Mouse (Mus musculus) T-cell, adult 2 months (primary cell): ENCODE measurements around the gene Tcl1b1.
"Not testable (repeated sequence)": the region's sequence is repeated elsewhere in the genome, so short reads cannot be mapped to it uniquely, and the experiment has no call there.

Source experiments
- DNase-seq: peaks from one replicate; pipeline ENCODE4 v3.0.0; 2022; ENCODE audit warnings: low spot score

The Tcl1b1 gene

DNA sequence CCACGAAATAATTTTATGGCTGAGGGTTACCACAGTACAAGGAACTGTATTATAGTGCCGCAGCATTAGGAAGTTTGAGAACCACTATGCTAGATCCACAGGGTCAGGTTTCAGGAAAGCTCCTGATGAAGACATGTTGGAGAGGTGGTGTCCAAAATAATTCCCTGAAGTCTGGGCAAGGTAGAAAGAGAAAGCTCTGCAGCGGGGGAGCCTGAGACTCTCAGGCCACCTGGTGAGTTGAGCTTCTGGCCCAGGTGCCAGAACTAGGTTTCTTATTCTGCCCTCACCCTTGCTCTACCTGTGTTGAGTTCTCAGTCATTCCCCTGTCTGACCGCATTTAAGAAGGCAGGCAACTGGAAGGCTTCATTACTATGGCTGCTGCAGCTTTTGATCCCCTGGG lies at the start of gene Tcl1b1:
Gene Tcl1b1, plus strand, starts transcription at position 301 of the 400 bp plus-strand sequence.
- DNase-seq = no peak

DNA sequence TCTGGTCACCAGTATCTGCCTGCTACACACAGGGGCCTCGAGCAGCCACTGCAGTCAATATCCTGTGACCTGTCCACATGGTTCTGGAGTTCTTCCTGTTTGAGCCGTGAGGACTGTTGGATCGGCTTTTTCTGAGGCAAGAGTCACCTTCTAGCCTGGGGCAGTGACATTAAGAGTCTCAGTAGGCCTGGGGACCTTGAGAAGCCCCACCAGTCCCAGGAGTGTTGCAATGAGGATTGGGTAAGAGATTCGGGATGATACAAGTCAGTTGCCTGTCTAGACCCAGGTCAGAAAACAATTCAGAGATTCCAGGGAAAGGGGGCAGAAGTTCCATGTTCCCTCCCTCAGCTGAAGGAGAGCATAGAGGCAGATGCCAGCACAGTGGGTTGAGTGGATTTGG lies 49.7 kb upstream of the Tcl1b1 start:
- no peak for DNase-seq

DNA sequence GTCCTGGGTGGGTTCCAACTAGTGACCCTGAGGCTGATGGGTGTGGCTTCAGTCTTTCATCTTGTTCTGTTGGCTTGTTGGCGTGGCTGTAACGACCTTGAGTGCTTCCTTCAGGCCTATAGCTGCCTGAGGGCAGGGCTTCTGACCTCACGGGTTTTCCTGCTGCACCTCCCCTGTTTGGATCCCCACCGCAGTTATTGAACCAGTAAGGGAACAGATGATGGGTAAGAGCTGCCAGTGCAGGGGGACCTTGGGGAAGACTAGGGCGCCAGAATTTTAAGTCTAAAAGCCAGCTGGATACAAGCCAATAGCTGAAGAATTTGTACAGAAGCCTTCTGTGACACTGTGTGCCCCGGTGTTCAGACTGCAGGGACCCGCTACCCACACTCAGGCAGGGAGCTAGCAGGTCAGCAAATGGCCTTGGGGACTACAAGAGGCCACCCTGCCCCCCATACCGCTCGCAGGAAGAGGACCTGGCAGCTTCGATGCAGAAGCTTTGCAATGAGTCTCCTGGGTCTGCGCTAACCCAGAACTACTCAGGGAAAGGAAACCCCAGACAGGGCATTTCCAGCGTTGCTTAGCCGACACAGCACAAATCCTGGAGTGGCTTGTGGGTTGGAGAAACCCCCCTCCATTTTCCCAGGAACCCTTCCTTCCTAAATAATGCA lies 47.0 kb upstream of the Tcl1b1 start:
- DNase-seq = no peak

DNA sequence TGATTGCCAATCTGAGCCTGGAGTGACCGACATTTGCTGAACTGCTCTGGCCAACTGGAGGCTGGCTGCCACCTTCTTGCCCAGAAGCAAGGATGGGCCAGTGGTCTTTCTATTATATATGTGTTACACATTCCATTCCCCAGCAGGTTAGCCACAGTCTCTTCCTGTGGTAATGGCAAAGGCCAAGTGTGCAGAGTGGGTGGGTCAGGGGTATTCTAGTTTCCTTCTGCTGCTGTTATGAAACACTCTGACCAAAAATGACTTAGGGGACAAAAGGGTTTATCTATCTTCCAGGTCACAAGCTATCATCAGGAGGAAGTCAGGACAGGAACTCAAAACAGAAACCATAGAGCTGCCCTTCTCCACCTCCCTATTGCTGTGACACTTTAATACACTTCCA lies 42.8 kb upstream of the Tcl1b1 start:
- DNase-seq = no peak

DNA sequence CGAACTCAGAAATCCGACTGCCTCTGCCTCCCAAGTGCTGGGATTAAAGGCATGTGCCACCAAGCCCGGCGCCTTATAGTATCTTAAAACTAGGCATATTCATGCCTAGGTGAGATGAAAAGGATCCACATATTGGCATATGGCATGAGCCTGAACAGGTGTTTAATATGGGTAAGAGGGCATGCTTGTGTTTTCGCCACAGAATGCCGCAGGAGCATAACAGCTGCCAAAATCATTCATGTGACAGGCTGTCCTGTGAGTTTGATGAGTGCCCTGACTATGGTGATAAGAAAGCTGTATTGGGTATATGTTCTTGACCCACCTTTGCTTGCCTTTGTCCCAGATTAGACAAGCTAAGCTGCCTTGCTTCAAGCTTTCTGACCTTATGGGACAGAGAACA lies 34.1 kb upstream of the Tcl1b1 start:
- DNase-seq = no peak

DNA sequence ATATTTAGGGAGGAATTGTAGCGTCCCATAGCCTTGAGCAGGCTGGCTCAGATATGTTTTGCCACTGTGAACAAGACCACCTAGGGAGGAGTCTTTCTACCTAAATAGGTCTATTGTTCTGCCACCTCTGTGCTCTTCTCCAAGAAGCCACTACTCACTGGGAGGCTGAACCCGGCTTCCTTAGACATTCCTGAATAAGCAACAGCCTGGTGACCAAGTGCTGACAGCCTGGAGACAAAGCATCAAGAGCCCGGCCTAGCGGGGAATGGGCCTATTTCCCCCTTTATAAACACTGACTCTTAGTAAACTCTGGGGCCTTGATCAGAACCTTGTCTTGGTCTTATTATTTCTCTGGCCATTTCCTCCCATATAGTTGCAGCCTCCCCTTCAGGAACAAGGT lies 33.0 kb upstream of the Tcl1b1 start:
- no peak for DNase-seq

DNA sequence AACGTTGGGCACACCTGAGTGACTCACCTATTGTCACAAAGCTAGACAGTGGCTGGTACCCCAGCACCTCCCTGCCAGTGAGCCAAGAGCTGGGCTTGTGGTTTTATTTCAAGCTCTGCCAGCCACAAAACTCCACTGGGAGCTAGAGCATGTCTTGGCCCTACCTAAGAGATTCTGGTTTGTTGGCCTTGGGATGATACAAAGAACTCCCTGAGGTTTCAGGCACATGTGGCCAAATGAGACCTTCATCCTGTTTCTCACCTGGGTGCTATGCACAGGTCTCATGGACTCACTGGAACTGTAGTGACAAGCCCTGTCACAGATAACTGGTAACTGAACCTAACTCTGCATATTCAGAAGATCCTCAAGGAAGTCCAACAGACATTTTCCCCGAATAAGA lies 31.9 kb upstream of the Tcl1b1 start:
- no peak for DNase-seq

DNA sequence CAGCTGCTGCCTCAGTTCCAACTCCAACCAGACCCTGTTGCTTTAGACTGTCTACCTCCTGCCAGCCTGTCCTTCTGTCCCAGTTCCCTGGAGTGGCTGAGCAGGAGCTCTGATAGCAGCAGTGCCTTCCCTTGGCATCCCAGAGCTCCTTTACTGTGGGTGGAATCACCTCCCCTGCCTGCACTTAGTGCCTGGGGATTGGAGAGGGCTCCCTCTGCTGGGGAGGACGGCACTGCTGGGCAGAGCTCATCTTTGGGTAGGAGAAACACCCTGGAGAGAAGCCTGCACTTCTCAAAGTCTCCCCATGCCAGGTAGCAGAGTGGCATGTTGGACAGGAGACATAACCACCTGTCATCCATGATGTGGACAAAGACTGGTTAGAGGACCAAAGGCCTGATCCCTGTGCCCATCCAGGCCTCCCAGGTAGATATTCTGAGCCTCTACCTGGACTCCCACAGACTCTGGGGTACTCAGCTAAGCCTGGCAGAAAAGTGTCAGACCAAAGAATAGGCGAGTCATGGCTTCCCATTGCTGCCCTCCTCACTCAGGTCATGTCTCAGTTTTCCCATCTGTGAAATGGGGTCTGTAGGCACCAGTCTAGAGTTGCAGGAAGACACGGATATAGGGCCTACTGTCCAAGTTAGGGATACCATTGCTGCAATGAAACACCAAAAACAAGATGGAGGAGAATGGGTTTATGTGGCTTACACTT lies 29.8 kb upstream of the Tcl1b1 start:
- not testable (repeated sequence) for DNase-seq

DNA sequence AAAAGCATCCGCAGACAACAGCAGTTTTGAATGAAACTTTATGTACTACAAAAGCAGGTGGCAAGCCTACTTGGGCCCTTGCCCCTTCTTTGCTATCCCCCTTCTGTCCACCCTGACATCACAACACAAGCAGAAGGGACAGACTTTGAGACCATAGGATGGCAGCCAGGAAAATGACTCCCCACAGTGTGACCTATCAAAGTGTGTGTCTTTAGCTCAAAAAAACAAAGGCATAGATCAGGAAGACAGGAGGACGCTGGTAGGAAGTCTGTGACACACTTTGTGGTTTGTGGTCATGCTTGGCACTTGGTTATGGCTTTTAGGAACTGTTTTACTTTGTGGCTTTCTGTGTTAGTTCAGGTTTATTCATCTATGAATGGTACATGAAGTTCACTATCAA lies 25.3 kb upstream of the Tcl1b1 start:
- DNase-seq = not testable (repeated sequence)

DNA sequence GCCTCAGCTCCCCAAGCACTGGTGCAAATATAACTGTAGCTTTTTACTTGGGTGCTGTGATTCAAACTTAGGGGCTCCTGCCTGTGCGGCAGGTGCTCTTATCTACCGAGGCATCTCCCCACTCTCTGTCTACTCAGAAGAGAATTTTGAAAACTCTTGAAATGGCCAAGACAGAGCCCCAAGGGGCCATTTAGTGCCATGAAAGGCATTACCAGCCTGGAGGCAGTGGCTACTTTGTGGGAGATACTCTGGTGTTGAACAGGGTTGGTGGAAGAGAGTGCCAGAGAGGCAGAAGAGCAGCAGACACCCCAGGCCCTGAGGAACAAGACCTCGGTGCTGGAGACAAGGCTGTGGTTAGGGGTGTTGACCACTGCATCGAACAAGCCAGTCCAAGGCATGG lies 24.7 kb upstream of the Tcl1b1 start:
- not testable (repeated sequence) for DNase-seq

DNA sequence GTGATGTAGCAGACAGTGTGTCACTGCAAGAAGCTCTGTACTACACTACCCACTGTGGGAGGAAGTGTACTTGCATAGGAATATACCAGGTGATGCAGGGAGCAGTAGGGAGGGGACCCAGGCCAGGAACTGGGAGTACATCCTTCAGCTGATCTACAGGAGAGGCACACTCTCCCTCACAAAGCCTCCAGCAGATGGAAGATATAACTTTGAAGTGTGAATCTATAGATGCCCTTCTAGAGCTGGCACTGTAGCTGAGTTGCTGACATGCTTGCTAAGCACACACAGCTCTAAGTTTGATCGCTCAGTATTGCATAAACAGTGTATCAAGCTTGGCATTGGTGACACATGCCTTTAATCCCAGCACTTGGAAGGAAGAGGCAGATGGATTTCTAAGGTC lies 21.8 kb upstream of the Tcl1b1 start:
- DNase-seq = not testable (repeated sequence)

DNA sequence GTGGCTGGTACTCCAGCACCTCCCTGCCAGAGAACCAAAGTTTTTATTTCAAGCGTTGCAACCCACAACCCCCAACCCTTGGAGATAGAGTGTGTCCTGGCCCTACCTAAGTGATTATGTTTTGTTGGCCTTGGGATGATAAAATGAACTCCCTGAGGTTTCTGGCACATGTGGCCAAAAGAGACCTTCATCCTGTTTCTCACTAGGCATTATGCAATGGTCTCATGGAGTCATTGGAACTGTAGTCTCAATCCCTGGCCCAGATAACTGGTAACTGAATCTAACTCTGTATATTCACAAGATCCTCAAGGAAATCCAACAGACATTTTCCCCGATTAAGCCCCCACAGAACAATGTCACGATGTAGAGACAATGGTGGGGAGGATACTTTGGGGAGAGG lies 16.4 kb upstream of the Tcl1b1 start:
- no peak for DNase-seq

DNA sequence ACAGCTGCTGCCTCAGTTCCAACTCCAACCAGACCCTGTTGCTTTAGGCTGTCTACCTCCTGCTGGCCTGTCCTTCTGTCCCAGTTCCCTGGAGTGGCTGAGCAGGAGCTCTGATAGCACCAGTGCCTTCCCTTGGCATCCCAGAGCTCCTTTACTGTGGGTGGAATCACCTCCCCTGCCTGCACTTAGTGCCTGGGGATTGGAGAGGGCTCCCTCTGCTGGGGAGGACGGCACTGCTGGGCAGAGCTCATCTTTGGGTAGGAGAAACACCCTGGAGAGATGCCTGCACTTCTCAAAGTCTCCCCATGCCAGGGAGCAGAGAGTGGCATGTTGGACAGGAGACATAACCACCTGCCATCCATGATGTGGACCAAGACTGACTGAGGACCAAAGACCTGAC lies 14.6 kb upstream of the Tcl1b1 start:
- not testable (repeated sequence) for DNase-seq

DNA sequence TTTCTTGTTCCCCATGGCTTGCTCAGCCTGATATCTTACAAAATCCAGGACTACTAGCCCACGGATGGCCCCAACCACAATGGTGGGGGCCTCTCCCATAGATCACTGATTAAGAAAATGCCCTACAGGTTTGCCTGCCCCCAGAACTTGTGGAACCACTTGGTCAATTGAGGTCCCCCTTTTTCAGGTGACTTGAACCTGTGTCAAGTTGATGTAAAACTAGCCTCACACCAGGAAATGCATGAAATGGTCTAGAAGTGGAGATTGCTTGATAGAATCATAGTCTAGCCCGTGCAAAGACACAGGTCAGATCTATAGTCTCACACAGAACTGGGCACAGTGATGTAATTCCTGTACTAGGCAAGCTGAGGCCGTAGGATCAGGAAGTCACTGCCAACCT lies 13.8 kb upstream of the Tcl1b1 start, which contains the start of gene Tcl1b2:
Gene Tcl1b2, plus strand, starts transcription at position 301 of the 400 bp plus-strand sequence.
- no peak for DNase-seq

DNA sequence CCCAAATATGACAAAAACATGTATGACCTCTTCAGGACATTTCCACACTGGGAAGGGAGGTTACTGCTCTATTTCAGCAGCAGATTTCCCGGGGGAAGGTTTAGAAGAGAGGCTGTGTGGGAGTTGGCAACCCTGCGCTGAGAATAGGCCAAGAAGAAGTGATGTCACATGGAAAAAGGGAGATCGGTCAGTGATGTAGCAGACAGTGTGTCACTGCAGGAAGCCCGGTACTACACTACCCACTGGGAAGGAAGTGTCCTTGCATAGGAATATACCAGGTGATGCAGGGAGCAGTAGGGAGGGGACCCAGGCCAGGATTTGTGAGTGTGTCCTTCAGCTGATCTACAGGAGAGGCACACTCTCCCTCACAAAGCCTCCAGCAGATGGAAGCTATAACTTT lies 4.2 kb upstream of the Tcl1b1 start:
- DNase-seq = not testable (repeated sequence)

DNA sequence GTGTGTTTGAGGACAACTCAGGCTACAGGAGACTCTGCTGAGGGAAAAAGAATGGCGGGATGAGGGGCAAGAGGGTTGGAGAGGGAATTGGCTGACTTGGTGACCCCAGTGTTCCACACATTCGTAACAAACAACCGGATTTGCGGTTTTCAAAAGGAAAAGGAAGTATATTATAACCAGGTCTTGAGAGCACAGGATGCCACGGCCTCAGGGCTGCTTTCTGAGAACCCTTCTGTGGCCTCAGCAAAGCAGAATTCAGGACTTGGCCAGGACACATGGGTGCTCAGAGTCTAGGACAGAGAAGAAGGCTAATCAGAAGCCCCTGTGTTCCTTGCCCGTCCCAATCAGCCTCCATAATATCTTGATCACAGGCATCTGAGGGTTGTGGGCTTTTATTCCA lies 648 bp upstream of the Tcl1b1 start:
- no peak for DNase-seq

DNA sequence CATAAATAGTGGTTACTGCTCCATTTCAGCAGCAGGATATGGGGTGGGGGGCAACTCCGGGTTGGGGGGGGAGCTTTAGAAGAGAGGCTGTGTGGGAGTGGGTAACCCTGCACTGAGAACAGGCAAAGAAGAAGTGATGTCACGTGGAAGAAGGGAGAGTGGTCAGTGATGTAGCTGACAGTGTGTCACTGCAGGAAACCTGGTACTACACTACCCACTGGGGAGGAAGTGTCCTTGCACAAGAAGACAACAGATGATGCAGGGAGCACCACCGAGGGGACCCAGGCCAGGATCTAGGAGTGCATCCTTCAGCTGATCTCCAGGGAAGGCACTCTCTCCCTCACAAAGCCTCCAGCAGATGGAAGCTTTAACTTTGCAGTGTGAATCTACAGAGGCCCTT lies 7.2 kb downstream of the Tcl1b1 start:
- DNase-seq = no peak

DNA sequence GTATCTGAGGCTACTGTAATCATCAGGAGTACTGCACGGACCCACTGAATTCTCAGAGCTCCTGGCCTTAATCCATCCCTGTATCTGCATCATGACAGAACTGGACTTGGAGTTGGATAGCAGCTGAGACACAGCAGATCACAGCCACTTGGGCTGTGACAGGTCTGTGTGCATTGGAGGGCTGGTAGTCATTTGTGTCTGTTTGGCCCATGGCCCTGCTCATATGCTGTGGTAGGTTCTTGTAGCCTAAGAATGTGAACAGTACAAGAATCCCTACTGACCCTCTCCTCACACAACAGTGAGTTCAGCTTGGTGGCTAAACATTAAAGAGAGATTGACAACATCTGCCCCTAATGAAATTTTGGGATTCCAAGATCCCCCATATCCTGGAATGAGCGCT lies 13.9 kb downstream of the Tcl1b1 start:
- no peak for DNase-seq

DNA sequence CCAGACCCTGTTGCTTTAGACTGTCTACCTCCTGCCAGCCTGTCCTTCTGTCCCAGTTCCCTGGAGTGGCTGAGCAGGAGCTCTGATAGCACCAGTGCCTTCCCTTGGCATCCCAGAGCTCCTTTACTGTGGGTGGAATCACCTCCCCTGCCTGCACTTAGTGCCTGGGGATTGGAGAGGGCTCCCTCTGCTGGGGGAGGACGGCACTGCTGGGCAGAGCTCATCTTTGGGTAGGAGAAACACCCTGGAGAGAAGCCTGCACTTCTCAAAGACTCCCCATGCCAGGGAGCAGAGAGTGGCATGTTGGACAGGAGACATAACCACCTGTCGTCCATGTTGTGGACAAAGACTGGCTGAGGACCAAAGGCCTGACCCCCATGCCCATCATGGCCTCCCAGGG lies 14.8 kb downstream of the Tcl1b1 start:
- not testable (repeated sequence) for DNase-seq

DNA sequence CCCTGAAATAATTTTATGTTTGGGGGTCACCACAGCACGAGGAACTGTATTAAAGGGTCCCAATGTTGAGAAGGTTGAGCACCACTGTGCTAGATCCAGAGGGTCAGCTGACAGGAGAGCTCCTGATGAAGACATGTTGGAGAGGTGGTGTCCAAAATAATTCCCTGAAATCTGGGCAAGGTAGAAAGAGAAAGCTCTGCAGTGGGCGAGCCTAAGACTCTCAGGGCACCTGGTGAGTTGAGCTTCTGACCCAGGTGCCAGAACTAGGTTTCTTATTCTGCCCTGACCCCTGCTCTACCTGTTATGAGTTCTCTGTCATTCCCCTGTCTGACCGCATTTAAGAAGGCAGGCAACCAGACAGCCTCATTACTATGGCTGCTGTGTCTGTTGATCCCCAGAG lies 16.6 kb downstream of the Tcl1b1 start, which contains the start of gene Tcl1b5:
Gene Tcl1b5, plus strand, starts transcription at position 301 of the 400 bp plus-strand sequence.
- DNase-seq = not testable (repeated sequence)

DNA sequence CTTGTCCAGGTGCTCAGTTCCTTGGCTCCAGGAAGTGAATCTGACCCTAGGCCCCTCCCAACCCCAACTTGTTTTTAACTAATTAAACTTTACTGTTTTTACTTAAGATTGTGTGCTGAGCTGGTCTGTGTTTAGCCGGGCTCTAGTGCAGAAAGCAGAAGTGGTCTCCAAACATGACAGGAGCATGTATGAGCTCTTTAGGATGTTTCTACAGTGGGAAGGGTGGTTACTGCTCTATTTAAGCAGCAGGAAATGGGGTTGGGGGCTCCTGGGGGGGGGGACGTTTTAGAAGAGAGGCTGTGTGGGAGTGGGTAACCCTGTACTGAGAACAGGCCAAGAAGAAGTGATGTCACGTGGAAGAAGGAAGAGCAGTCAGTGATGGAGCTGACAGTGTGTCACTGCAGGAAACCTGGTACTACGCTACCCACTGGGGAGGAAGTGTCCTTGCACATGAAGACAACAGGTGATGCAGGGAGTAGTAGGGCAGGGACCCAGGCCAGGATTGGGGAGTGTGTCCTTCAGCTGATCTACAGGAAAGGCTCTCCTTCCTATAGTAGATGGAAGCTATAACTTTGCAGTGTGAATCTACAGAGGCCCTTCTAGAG lies 21.7 kb downstream of the Tcl1b1 start:
- not testable (repeated sequence) for DNase-seq

DNA sequence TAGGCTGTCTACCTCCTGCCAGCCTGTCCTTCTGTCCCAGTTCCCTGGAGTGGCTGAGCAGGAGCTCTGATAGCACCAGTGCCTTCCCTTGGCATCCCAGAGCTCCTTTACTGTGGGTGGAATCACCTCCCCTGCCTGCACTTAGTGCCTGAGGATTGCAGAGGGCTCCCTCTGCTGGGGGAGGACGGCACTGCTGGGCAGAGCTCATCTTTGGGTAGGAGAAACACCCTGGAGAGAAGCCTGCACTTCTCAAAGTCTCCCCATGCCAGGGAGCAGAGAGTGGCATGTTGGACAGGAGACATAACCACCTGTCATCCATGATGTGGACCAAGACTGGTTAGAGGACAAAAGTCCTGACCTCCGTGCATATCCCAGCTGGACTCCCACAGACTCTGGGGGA lies 29.5 kb downstream of the Tcl1b1 start:
- not testable (repeated sequence) for DNase-seq

DNA sequence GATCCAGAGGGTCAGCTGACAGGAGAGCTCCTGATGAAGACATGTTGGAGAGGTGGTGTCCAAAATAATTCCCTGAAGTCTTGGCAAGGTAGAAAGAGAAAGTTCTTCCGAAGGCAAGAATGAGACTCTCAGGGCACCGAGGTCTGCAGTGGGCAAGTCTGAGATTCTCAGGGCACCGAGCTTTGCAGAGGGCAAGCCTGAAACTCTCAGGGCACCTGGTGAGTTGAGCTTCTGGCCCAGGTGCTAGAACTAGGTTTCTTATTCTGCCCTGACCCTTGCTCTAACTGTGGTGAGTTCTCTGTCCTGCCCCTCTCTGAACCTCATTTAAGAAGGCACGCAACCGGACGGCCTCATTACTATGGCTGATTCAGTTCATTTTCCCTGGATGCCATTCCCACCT lies 31.3 kb downstream of the Tcl1b1 start, which contains the start of gene Tcl1b3:
Gene Tcl1b3, plus strand, starts transcription at position 301 of the 400 bp plus-strand sequence.
- DNase-seq = not testable (repeated sequence)
